ENCODE assay signal across 10 mouse cellular contexts in genomic region chr11:103184891-103185290, GRCm38 (mm10). TPM values are rescaled to one million over a fixed set of nuclear protein-coding genes. Genes with fewer than 3 reads are reported as not detected.
DNase-seq lines count a peak whose midpoint lies in the region; ATAC-seq and TF ChIP-seq lines count a peak whose summit lies in the region.
"Had no signal": no experiment of that assay in that cellular context is flagged by ENCODE, and none has a peak within 500 bp of the region (broad histone marks: within the 10 kb centered on the region; RNA-seq: fewer than 3 reads in every experiment).

No protein-coding gene starts in this region.

- intact Hi-C loops in left cerebral cortex, postnatal 25 days (cut with DNase I), result no loop called here
- intact Hi-C loops in left cerebral cortex, postnatal 36 days (cut with DNase I), result no loop called here

- H3K9ac ChIP-seq in intestine, embryonic 15.5 days, result no peak overlapping the region
- H3K9ac ChIP-seq: midbrain, embryonic 12.5 days had no signal

- H3K4me2 ChIP-seq in intestine, embryonic 15.5 days (replicated peaks), result no peak overlapping the region
- H3K4me2 ChIP-seq: midbrain, embryonic 12.5 days had no signal

- no peaks in the 10 kb centered on the region for H3K27me3 ChIP-seq in cerebellum, adult 2 months (ENCODE audit: control insufficient read depth, insufficient read depth, low read length)
- peaks cover 13% of the 10 kb centered on the region for H3K27me3 ChIP-seq in E14TG2a.4 (ENCODE audit: insufficient read depth, low read length)
- 0 out of 2 replicates have a peak, but pooled peaks cover under 1% of the 10 kb centered on the region for H3K27me3 ChIP-seq in intestine, embryonic 15.5 days (replicated peaks)

- H3K4me3 ChIP-seq in cerebellum, adult 2 months (replicated peaks; ENCODE audit: insufficient read depth, low read depth, low read length), result no peak overlapping the region
- H3K4me3 ChIP-seq in E14TG2a.4 (replicated peaks; ENCODE audit: low read length), result no peak overlapping the region
- H3K4me3 ChIP-seq in intestine, embryonic 15.5 days (replicated peaks), result no peak overlapping the region
- H3K4me3 ChIP-seq: midbrain, embryonic 12.5 days had no signal

- no peak for TF ChIP-seq POLR2A in cerebellum, adult 2 months (IDR thresholded peaks at IDR 0.05; ENCODE audit: borderline replicate concordance, insufficient read depth, low read length)

- DNase-seq in cerebellum, adult 2 months, result peak in 1 of 2 experiments; percentile 54
- DNase-seq in left cerebral cortex, postnatal 25 days (ENCODE audit: low spot score in 2 of 2), result peak; percentile 58 to 63
- DNase-seq in left cerebral cortex, postnatal 36 days (ENCODE audit: low spot score in 2 of 2), result no peak
- peak; percentile 30 for DNase-seq in embryo, embryonic 9.5 days (ENCODE audit: extremely low spot score)
- peak; percentile 50 for DNase-seq in lung, postnatal 25 days (ENCODE audit: low spot score)

- no peak overlapping the region for H3K27ac ChIP-seq in cerebellum, adult 2 months (ENCODE audit: insufficient read depth, low read length)
- no peak overlapping the region for H3K27ac ChIP-seq in intestine, embryonic 15.5 days
- H3K27ac ChIP-seq: midbrain, embryonic 12.5 days had no signal

- peak; percentile 68 for TF ChIP-seq CTCF in cerebellum, adult 2 months (IDR thresholded peaks at IDR 0.05; ENCODE audit: borderline replicate concordance, insufficient read depth, low read depth, low read length)
- peak; percentile 26 for TF ChIP-seq CTCF in E14TG2a.4 (conservative IDR thresholded peaks at IDR 0.05; ENCODE audit: low read length)

- ATAC-seq in cerebellum, adult (ENCODE audit: insufficient number of reproducible peaks, low FRiP score, low TSS enrichment), result no peak
- no peak for ATAC-seq in intestine, embryonic 15.5 days

- 44% methylated on average over 2 of the region's 2 CpGs for WGBS in cerebellum, adult 2 months
- 30% methylated on average over 2 of the region's 2 CpGs for WGBS in intestine, embryonic 15.5 days

- no peaks in the 10 kb centered on the region for H3K9me3 ChIP-seq in E14TG2a.4 (ENCODE audit: low read length)
- H3K9me3 ChIP-seq in intestine, embryonic 15.5 days, result no peaks in the 10 kb centered on the region
- H3K9me3 ChIP-seq: G1E; midbrain, embryonic 12.5 days had no signal

- peaks cover 4% of the 10 kb centered on the region; the same call in 1 of the 2 replicates for H3K4me1 ChIP-seq in cerebellum, adult 2 months (ENCODE audit: control insufficient read depth, insufficient read depth, low read length)
- H3K4me1 ChIP-seq in E14TG2a.4 (replicated peaks; ENCODE audit: low read depth, low read length), result peaks cover 9% of the 10 kb centered on the region; the same call in 1 of the 2 replicates
- peaks cover 3% of the 10 kb centered on the region; the same call in 1 of the 2 replicates for H3K4me1 ChIP-seq in intestine, embryonic 15.5 days (replicated peaks)
- H3K4me1 ChIP-seq: midbrain, embryonic 12.5 days had no signal

- H3K36me3 ChIP-seq in E14TG2a.4 (ENCODE audit: insufficient read depth, low read length), result no peaks in the 10 kb centered on the region
- H3K36me3 ChIP-seq in intestine, embryonic 15.5 days, result no peaks in the 10 kb centered on the region
- H3K36me3 ChIP-seq: G1E; midbrain, embryonic 12.5 days had no signal

RNA-seq across cellular contexts. Expression of gene Fmnl1, which starts 14.0 kb away (rescaled TPM):
- polyA plus RNA-seq in cerebellum, adult 2 months (2012; rRNA removed), result 63.7 and 71.1 TPM in 2 replicates
- total RNA-seq in left cerebral cortex, postnatal 25 days (2021), result 100 to 1,000 TPM; 146 to 197 TPM
- 100 to 1,000 TPM; 129 to 172 TPM for total RNA-seq in left cerebral cortex, postnatal 36 days (2021)
- 2.0 and 2.2 TPM in 2 replicates for polyA plus RNA-seq in intestine, embryonic 15.5 days (2015; fragmentation: Nextera tagmentation; extraction: Ambion mirVana)
- total RNA-seq: G1E had no signal

RNA-seq across cellular contexts. Expression of gene 1700023F06Rik, which starts 23.5 kb away (rescaled TPM):
- polyA plus RNA-seq in cerebellum, adult 2 months (2012; rRNA removed), result 9.4 and 10.0 TPM in 2 replicates
- total RNA-seq in left cerebral cortex, postnatal 25 days (2021), result 1 to 10 TPM; 1.5 to 2.4 TPM
- total RNA-seq in left cerebral cortex, postnatal 36 days (2021), result 1 to 10 TPM; 1.8 to 2.4 TPM
- 0.73 and 1.0 TPM in 2 replicates for polyA plus RNA-seq in intestine, embryonic 15.5 days (2015; fragmentation: Nextera tagmentation; extraction: Ambion mirVana)
- total RNA-seq: G1E had no signal
- polyA plus RNA-seq: G1E; midbrain, embryonic 12.5 days had no signal

RNA-seq across cellular contexts. Expression of gene Spata32, which starts 33.3 kb away (rescaled TPM):
- polyA plus RNA-seq in cerebellum, adult 2 months (2012; rRNA removed), result 2.7 and 3.2 TPM in 2 replicates
- 1 to 10 TPM; 1.3 to 1.4 TPM for total RNA-seq in left cerebral cortex, postnatal 25 days (2021)
- 1 to 10 TPM; 2.0 to 2.4 TPM for total RNA-seq in left cerebral cortex, postnatal 36 days (2021)
- not detected in 2 replicates for polyA plus RNA-seq in intestine, embryonic 15.5 days (2015; fragmentation: Nextera tagmentation; extraction: Ambion mirVana)
- polyA plus RNA-seq: G1E; midbrain, embryonic 12.5 days had no signal

RNA-seq across cellular contexts. Expression of gene Hexim2, which starts 52.7 kb away (rescaled TPM):
- 20.9 and 23.0 TPM in 2 replicates for polyA plus RNA-seq in cerebellum, adult 2 months (2012; rRNA removed)
- 10 to 100 TPM; 11.7 to 13.6 TPM for total RNA-seq in left cerebral cortex, postnatal 25 days (2021)
- 10 to 100 TPM; 13.2 to 16.6 TPM for total RNA-seq in left cerebral cortex, postnatal 36 days (2021)
- 7.9 and 8.8 TPM in 2 replicates for polyA plus RNA-seq in intestine, embryonic 15.5 days (2015; fragmentation: Nextera tagmentation; extraction: Ambion mirVana)

Comparison
In these comparisons a context has a peak if more than half of its experiments do, and no peak if none do; other contexts are left out.
1. DNase-seq: peak in left cerebral cortex, postnatal 25 days (2 of 2), embryo, embryonic 9.5 days (single experiment) and lung, postnatal 25 days (single experiment); none in left cerebral cortex, postnatal 36 days (0 of 2).